Mouse (Mus musculus): ENCODE measurements around the gene Ppih.

Ppih gene

DNA sequence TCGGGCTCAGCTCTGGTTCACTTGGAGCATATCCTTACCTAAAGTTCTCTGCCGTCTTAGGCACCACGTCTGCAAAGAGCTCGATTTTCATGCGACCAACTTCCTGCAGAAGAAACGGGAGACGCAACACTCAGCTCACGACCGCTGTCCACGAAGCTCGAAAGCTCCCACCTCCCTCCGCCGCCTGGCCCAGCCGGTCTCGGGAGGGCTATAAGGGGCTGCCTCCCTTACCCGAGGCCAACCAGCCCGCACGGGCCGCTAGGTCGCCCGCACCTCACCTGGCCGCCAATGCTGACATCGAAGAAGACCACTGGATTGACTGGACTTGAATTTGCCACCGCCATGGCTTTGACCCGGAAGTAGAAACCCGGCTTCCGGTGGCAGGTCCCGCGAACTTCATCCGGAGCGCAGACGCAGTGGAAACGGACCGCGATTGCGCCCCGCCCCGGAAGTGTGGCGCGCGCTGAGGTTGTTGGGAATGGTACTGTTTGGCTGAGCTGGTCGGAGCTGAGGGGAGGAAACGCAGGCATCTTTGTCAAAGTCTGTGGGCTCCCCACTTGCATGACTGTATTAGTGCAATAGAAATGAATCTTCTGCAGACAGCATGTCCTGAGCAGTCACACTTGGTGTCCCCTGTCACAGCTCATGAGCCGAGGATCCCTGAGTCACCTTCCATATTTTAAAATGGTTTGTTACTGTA lies at the start of gene Ppih:
Ppih (minus strand) TSS at position 416 of the 700 bp plus-strand sequence.
- peak; percentile 93 for DNase-seq (ENCODE audit: low spot score)

DNA sequence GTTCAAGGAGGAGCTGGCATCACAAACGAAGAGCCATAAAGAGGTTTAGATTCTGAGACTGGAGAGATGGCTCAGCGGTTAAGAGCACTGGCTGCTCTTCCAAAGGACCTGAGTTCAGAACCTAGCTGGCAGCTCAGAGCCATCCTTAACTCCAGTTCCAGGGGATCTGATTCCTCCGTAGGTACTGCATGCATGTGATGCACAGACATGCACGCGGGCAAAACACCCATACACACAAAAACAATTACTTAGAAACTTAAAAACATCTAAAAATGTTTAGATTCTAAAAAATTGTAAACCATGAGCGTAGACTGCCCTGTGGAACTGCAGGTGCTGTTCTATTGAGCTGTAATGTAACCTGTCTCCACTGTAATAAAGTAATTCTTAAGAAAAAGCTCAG lies 49.1 kb upstream of the Ppih start:
- DNase-seq (ENCODE audit: low spot score) = no peak

DNA sequence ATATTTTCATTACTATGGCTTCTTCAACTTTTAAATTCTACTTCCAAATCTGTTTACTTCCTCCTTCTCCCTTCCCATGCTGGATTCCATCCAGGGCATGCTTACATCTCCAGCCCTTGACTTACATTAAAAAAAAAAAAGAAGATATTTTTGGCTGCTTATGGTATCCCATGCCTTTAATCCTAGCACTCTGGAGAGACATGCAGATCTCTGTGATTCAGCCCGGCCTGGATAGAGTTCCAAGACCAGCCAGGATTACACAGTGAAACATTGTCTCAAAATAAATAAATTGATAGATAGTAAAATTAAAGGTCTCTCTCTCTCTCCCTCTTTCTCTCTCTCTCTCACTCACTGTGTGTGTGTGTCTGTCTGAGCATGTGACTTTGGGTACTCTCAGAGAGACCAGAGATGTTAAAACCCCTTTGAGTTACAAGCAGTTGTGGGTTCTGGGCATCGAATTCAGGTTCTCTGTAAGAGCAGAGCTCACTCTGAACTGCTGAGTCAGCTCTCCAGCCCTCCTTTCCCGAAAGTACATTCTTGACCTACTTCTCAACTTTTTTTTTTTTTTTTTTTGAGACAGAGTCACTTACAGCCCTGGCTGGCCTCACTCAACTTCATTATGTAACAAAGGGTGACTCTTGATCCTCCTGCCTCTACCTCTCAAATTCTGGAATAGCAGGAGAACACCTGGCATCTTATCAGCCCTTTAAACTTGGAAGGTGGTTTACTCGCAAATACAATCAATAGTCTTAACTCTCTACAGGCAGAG lies 46.6 kb upstream of the Ppih start:
- DNase-seq (ENCODE audit: low spot score) = no peak

DNA sequence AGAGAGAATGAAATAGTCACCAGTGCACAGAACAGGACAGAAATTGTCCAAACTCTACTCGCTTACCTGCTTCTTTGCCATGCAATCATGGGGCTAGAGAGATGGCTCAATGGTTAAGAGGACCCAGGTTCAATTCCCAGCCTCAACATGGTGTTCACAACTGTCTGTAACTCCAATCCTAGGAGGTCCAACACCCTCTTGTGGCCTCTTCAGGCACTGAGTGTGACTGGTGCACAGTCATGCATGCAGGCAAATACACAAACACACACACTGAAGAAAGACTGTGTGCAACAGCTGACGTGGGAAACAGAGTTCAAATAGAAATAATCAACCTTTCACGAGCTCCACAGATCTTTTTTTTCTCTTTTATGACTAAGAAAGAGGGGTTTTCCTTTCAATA lies 41.9 kb upstream of the Ppih start:
- DNase-seq (ENCODE audit: low spot score) = no peak

DNA sequence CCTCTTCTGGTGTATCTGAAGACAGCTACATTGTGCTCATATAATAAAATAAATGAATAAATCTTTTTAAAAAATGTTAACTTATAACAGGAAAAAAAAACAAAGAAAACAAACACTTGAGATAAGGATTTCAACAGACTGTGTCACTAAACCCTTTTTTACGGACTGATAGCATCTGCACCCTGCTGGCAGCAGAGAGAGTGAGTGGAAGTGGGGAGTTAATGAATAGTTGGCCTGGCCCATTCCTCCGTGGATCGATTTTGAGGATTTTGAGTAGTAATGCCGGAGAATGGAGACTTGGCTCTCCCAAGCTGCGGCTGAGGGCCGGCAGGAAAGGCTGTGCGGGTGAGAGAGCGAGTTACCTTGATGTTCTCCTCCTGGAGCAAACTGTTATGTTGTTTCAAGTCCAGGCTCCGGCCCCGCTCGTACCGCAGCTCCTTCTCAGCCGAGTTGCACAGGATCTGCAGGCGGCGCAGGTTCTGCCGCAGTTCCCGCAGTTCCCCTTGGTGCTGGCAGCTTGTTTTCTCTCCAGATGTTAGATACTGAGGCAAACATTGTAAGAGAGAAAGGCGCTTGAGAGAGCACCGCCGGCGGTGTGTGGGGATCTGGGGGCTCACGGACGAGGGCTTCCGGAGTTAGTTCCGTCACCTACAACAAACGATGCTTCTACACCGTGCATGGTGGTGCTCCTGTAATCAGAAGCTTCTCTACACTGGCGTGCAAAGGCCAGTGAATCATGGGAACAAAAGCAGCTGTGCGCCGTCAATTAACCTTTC lies 39.0 kb upstream of the Ppih start:
- peak; percentile 55 for DNase-seq (ENCODE audit: low spot score)

GRCm38 (mm10) chr4:119345508-119345907 lies 25.2 kb upstream of the Ppih start:
- DNase-seq (ENCODE audit: low spot score) = no peak

DNA sequence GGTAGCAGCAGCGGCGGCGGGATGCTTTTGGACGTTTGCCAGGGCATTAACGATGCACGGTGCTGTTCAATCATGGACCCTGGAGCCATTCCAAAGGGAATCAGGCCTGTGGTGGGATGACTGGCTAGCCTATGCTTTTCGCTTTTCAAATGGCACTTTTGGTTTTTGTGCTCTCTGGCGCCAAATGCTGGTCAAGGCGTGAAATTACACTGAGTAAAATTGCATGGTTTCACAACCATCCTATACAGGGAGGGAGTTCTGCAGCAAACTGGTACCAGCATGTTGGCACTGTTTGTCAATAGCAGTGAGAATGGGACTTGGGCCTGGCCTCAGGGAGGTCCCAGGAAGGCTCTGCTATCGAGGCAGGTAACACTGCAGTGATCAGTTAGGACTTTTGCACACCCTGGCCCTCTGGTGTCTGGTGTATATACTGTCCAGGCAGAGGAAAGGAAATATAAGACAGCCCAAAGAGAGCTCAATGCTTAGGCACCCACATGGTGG lies 18.6 kb upstream of the Ppih start:
- no peak for DNase-seq (ENCODE audit: low spot score)

DNA sequence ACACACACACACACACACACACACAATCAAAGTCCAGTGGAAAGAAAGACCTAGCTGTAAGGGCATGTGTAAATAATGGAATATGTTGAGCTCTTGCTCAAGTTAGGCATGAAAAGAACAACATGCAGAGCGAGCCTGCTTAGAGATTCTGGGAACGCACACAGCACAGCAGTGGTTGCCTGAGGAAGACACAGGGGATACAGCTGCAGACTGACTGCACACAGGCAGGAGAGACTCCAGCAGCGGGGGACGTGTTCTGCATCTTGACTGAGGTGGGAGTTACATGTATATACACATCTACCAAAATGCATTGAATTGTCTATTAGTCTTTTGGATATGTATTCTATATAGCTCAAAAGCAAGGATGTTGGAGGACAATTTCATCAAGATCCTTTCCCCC lies 18.1 kb upstream of the Ppih start:
- DNase-seq (ENCODE audit: low spot score) = no peak

- no peak for DNase-seq (ENCODE audit: low spot score)
Observed at GRCm38 (mm10) chr4:119333487-119333886, 13.1 kb upstream of the Ppih start.

- no peak for DNase-seq (ENCODE audit: low spot score)
Observed at GRCm38 (mm10) chr4:119320896-119321550, 677 bp upstream of the Ppih start.

DNA sequence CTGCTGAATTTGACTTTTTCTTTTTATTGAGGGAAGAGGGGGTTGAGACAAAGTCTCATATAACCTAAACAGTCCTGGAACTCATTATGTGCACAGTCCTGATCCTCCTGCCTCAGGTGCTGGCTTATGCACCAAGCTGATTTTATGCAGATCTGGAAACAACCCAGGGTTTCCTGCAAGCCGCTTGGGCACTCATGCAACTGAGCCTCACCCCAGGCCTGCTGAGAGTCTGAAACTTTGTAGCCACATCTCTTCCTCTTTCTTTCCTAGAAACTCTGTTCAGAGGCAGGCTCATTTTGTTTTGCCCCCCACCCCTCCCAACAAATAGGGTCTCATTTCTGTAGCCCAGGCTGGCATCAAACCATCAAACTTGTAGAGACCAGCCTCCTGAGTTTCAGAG lies 6.6 kb downstream of the Ppih start:
- DNase-seq (ENCODE audit: low spot score) = no peak

DNA sequence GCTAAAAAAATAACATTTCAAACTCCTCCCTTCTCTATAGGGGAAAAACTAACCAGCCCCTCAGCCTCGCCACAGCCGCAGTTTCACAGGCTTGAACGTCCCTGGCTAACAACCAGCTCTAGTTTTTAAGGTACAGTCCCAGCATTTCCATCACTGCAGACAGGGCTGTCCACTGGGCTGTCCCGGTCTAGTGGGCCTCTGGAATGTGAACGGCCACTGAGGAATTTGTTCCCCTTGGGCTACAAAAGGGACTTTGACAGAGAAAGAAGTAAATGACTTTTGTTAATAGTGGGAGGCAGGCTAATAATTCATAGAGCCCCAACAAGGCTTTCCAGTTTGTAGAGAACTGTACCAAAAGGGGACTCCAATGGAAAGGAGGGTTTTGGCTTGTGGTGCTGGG lies 14.9 kb downstream of the Ppih start:
- no peak for DNase-seq (ENCODE audit: low spot score)

- DNase-seq (ENCODE audit: low spot score) = no peak
Observed at GRCm38 (mm10) chr4:119303291-119303690, 17.1 kb downstream of the Ppih start.

- DNase-seq (ENCODE audit: low spot score) = no peak
Observed at GRCm38 (mm10) chr4:119301777-119302176, 18.6 kb downstream of the Ppih start.

DNA sequence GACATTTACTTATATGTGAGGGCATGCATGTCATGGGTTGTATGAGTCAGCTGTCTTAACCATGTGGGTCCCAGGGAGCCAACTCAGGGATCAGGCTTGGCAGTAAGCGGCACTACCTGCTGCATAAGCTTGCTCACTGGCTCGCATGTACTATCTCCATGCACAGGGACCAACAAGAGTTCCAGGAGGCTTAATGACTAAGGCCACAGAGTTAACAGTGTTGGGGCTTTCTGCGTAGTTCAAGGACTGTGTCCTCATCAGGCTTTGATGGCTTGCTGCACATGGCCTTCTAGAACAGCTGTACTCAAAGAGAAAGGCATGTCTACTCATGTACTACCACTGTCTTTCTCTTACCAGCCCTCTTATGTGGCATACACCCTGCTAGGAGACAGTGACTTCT lies 19.6 kb downstream of the Ppih start:
- no peak for DNase-seq (ENCODE audit: low spot score)

DNA sequence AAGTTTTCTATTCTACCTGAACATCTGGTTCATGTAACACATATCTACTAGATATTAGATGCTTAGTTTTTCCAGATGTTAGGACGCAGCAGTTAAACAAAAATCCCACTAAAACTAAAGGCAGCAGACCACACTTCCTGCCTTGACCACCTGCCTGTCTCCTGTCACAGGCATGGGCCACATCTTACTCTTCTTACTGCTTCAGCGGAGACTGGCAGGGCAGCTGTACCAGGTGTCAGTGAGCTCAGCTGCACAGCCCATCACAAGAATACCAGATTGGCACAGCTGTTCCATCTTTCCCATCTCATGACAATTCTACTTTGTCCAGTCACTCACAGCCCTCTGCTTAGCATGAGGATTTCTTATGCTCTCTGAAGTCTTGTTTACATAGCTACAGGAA lies 23.0 kb downstream of the Ppih start:
- no peak for DNase-seq (ENCODE audit: low spot score)

DNA sequence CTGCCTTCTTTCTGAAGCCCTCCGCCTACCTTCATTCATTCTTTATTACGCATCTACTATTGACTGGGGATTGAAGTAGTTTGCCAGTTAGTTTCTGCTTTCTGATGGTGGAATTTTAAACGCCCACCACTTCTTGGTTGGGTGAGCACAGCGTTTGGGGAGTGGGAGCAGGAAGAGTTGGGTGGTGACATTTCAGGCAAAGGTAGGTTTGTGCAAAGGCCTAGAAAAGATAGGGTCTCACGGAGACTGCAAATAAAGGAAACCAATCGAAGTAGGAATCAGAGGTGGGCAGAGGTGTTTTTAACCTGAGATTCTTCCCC lies 25.3 kb downstream of the Ppih start:
- DNase-seq (ENCODE audit: low spot score) = no peak

- peak; percentile 100 for DNase-seq (ENCODE audit: low spot score)
Observed at GRCm38 (mm10) chr4:119294415-119295133, 25.8 kb downstream of the Ppih start, which contains the start of gene Ybx1. Ybx1 (minus strand) TSS chr4:119294604.

- peak; percentile 63 for DNase-seq (ENCODE audit: low spot score)
Observed at GRCm38 (mm10) chr4:119293574-119294258, 26.6 kb downstream of the Ppih start.

GRCm38 (mm10) chr4:119292771-119293573 lies 27.4 kb downstream of the Ppih start:
- peak; percentile 67 for DNase-seq (ENCODE audit: low spot score)

Measured in testis, postnatal 14 days (tissue).